Mouse (Mus musculus) gastrocnemius, adult 18-20 months (tissue): ENCODE measurements around the gene Fbxl12. TPM values are rescaled to one million over a fixed set of nuclear protein-coding genes. Genes with fewer than 3 reads are reported as not detected.

Experiments used
- DNase-seq: peaks from one replicate; pipeline ENCODE4 v3.0.0; 2021; ENCODE audit warnings: low spot score
- total RNA-seq, 2 experiments: library from RNA; stranded (reverse); gene quantifications; 2 replicates each; pipeline ENCODE4 v1.2.3; 2021

Fbxl12 gene
- total RNA-seq, 2 experiments from 2014 or later, result 3.7 to 4.6 TPM

DNA sequence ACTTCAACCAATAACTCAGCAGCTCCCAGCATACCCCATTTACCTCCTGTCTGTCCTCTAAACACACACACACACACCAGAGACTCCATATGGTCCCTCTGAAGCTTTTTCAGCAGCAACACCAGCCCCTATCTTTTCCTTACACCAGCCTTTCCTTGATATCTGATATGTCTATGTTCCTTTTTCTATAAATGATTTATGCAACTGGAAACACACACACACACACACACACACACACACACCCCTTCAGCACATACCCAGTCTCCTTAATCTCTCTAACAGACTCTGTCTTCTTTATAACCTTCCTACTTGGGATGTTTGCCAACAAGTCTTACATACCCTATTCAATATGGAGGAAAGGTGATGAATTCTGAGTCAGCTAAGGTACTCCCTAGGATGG, 73.5 kb downstream of the Fbxl12 start:
- DNase-seq, result no peak

Other genes with a start within 250 kb of the Fbxl12 start
- 1 to 10 TPM; 5.9 to 7.0 TPM for gene Zfp26, start 184.6 kb downstream of the Fbxl12 start, total RNA-seq
- gene Zfp426, start 152.0 kb downstream of the Fbxl12 start, total RNA-seq, result 1 to 10 TPM; 7.2 to 7.5 TPM
- 10 to 100 TPM; 15.6 to 15.8 TPM for gene Zfp266, start 123.3 kb downstream of the Fbxl12 start, total RNA-seq
- 1 to 10 TPM; 1.7 to 2.3 TPM for gene Zfp846, start 63.5 kb downstream of the Fbxl12 start, total RNA-seq
- 100 to 1,000 TPM; 210 to 236 TPM for gene Ubl5, start 1.9 kb downstream of the Fbxl12 start, total RNA-seq
- 10 to 100 TPM; 12.4 to 14.8 TPM for gene Pin1, start 7.3 kb upstream of the Fbxl12 start, total RNA-seq
- gene Olfm2, start 101.6 kb upstream of the Fbxl12 start, total RNA-seq, result under 1 TPM in 1 of 2 experiments, not detected in 1; 0.11 TPM
- 10 to 100 TPM; 14.4 to 15.4 TPM for gene Col5a3, start 170.3 kb upstream of the Fbxl12 start, total RNA-seq
- gene Rdh8, start 173.7 kb upstream of the Fbxl12 start, total RNA-seq, result 1 to 10 TPM in 1 of 2 experiments, under 1 TPM in 1; 0.48 to 1.7 TPM
- gene A230050P20Rik, start 223.9 kb upstream of the Fbxl12 start, total RNA-seq, result 1 to 10 TPM; 1.8 to 2.8 TPM
- gene Angptl6, start 235.0 kb upstream of the Fbxl12 start, total RNA-seq, result 1 to 10 TPM; 5.9 to 7.3 TPM
- gene Ppan, start 243.4 kb upstream of the Fbxl12 start, total RNA-seq, result 1 to 10 TPM; 6.6 to 6.9 TPM